Mouse (Mus musculus): ENCODE results near the gene Gm8300. TPM values are rescaled to one million over a fixed set of nuclear protein-coding genes. Genes with fewer than 3 reads are reported as not detected.
"Not testable (repeated sequence)": the region's sequence is repeated elsewhere in the genome, so short reads cannot be mapped to it uniquely, and the experiment has no call there.

Gm8300 gene
- polyA plus RNA-seq, 1 experiment from 2014 or later, result not detected

GRCm38 (mm10) chr12:87550628-87551027 is 36.5 kb downstream of the Gm8300 start:
- not testable (repeated sequence) for H3K36me3 ChIP-seq; H3K27me3 ChIP-seq (replicated peaks); H3K9ac ChIP-seq; H3K4me3 ChIP-seq; H3K4me1 ChIP-seq; ATAC-seq (ENCODE audit: low FRiP score, low read depth); H3K27ac ChIP-seq; H3K9me3 ChIP-seq; H3K4me2 ChIP-seq (replicated peaks)
- 93% methylated on average over 4 of the region's 4 CpGs for WGBS

Other genes starting within 250 kb of the Gm8300 start
- gene Vipas39, start 248.1 kb upstream of the Gm8300 start, polyA plus RNA-seq (2016; fragmentation: Nextera tagmentation; extraction: Ambion mirVana), result 62.0 and 62.8 TPM in 2 replicates
- gene Ahsa1, start 247.8 kb upstream of the Gm8300 start, polyA plus RNA-seq (2016; fragmentation: Nextera tagmentation; extraction: Ambion mirVana), result 196 and 197 TPM in 2 replicates
- 0.32 and 0.54 TPM in 2 replicates for gene Ism2, start 214.6 kb upstream of the Gm8300 start, polyA plus RNA-seq (2016; fragmentation: Nextera tagmentation; extraction: Ambion mirVana)
- 65.0 and 66.3 TPM in 2 replicates for gene Sptlc2, start 126.0 kb upstream of the Gm8300 start, polyA plus RNA-seq (2016; fragmentation: Nextera tagmentation; extraction: Ambion mirVana)
- 243 and 264 TPM in 2 replicates for gene Slirp, start 70.4 kb upstream of the Gm8300 start, polyA plus RNA-seq (2016; fragmentation: Nextera tagmentation; extraction: Ambion mirVana)
- 53.2 and 60.3 TPM in 2 replicates for gene Alkbh1, start 70.3 kb upstream of the Gm8300 start, polyA plus RNA-seq (2016; fragmentation: Nextera tagmentation; extraction: Ambion mirVana)
- 133 and 137 TPM in 2 replicates for gene Snw1, start 42.0 kb upstream of the Gm8300 start, polyA plus RNA-seq (2016; fragmentation: Nextera tagmentation; extraction: Ambion mirVana)
- not detected in 2 replicates for gene Gm5788, start 19.6 kb upstream of the Gm8300 start, polyA plus RNA-seq (2016; fragmentation: Nextera tagmentation; extraction: Ambion mirVana)
- gene Oog1, start 88.4 kb downstream of the Gm8300 start, polyA plus RNA-seq (2016; fragmentation: Nextera tagmentation; extraction: Ambion mirVana), result not detected in 2 replicates
- gene Gm4027, start 104.6 kb downstream of the Gm8300 start, polyA plus RNA-seq (2016; fragmentation: Nextera tagmentation; extraction: Ambion mirVana), result not detected in 2 replicates
- gene Gm16381, start 130.3 kb downstream of the Gm8300 start, polyA plus RNA-seq (2016; fragmentation: Nextera tagmentation; extraction: Ambion mirVana), result not detected in 2 replicates